ENCODE assay signal across 8 mouse cellular contexts in genomic region chr12:3890753-3891751, GRCm38 (mm10).
DNase-seq lines count a peak whose midpoint lies in the region; ATAC-seq and TF ChIP-seq lines count a peak whose summit lies in the region.

No protein-coding gene starts in this region.

- peak; percentile 87 for ATAC-seq in forebrain, embryonic 11.5 days (replicated peaks; ENCODE audit: low FRiP score)
- peak; percentile 71 for ATAC-seq in inflammation-experienced regulatory T-cells, adult 6 months
- ATAC-seq in lung, embryonic 16.5 days (ENCODE audit: low read depth), result peak; percentile 83

- no peaks in the 10 kb centered on the region for H3K9me3 ChIP-seq in forebrain, embryonic 11.5 days (ENCODE audit: control insufficient read depth, low read length)
- H3K9me3 ChIP-seq in lung, embryonic 16.5 days (ENCODE audit: control insufficient read depth, low read length), result no peaks in the 10 kb centered on the region

- peak overlapping the region; percentile 85 for H3K27ac ChIP-seq in forebrain, embryonic 11.5 days (ENCODE audit: low read depth, low read length)
- peak overlapping the region; percentile 98 for H3K27ac ChIP-seq in lung, embryonic 16.5 days (ENCODE audit: low read length)
- no peak overlapping the region for H3K27ac ChIP-seq in olfactory bulb, adult 2 months (ENCODE audit: insufficient read depth, low read depth, low read length)

- WGBS in forebrain, embryonic 11.5 days, result 1% methylated on average over 42 of the region's 45 CpGs
- 2% methylated on average over 38 of the region's 45 CpGs for whole genome bisulfite sequencing in lung, embryonic 16.5 days
- 22% methylated on average over 43 of the region's 45 CpGs for WGBS in olfactory bulb, adult 2 months

- H3K9ac ChIP-seq in forebrain, embryonic 11.5 days (ENCODE audit: low read length), result peak overlapping the region; percentile 79
- peak overlapping the region; percentile 78 for H3K9ac ChIP-seq in lung, embryonic 16.5 days (ENCODE audit: low read length)

- no peak for TF ChIP-seq CTCF in olfactory bulb, adult 2 months (IDR thresholded peaks at IDR 0.05; ENCODE audit: insufficient read depth, low read depth, low read length)

- peak overlapping the region; percentile 79 for H3K4me2 ChIP-seq in forebrain, embryonic 11.5 days (ENCODE audit: low read depth, low read length, severe bottlenecking)
- peak overlapping the region; percentile 87 for H3K4me2 ChIP-seq in lung, embryonic 16.5 days (ENCODE audit: low read depth, low read length)

- H3K36me3 ChIP-seq in forebrain, embryonic 11.5 days (ENCODE audit: control insufficient read depth, insufficient read depth, low read length), result no peaks in the 10 kb centered on the region; the same call in 1 of the 2 replicates
- H3K36me3 ChIP-seq in lung, embryonic 16.5 days (ENCODE audit: control insufficient read depth, insufficient read depth, low read length), result peaks cover 6% of the 10 kb centered on the region; the same call in 1 of the 2 replicates

- no peak for TF ChIP-seq POLR2A in olfactory bulb, adult 2 months (IDR thresholded peaks at IDR 0.05; ENCODE audit: insufficient read depth, low read depth, low read length)

- 0 out of 2 replicates have a peak, but pooled peaks cover 2% of the 10 kb centered on the region for H3K27me3 ChIP-seq in forebrain, embryonic 11.5 days (ENCODE audit: control insufficient read depth, insufficient read depth, low read length)
- no peaks in the 10 kb centered on the region for H3K27me3 ChIP-seq in lung, embryonic 16.5 days (ENCODE audit: control insufficient read depth, insufficient read depth, low read depth, low read length)

- peak overlapping the region; percentile 45 for H3K4me3 ChIP-seq in forebrain, embryonic 11.5 days (ENCODE audit: low read depth, low read length)
- H3K4me3 ChIP-seq in lung, embryonic 16.5 days (ENCODE audit: low read length), result peak overlapping the region; percentile 60
- peak overlapping the region; percentile 27 for H3K4me3 ChIP-seq in olfactory bulb, adult 2 months (ENCODE audit: insufficient read depth, low read depth, low read length)

- peaks cover 43% of the 10 kb centered on the region for H3K4me1 ChIP-seq in forebrain, embryonic 11.5 days (replicated peaks; ENCODE audit: control insufficient read depth, insufficient read depth, low read length)
- peaks cover 54% of the 10 kb centered on the region for H3K4me1 ChIP-seq in lung, embryonic 16.5 days (replicated peaks; ENCODE audit: control insufficient read depth, insufficient read depth, low read length)
- peaks cover 78% of the 10 kb centered on the region for H3K4me1 ChIP-seq in olfactory bulb, adult 2 months (ENCODE audit: control insufficient read depth, insufficient read depth, low read length)

- DNase-seq in A20 (ENCODE audit: low read depth, low spot score), result peak; percentile 89
- peak; percentile 48 for DNase-seq in T-cell, adult 2 months (ENCODE audit: low spot score)
- DNase-seq in forebrain, embryonic 11.5 days (ENCODE audit: low spot score), result peak; percentile 93
- DNase-seq in frontal cortex, postnatal 36 days (ENCODE audit: low spot score in 2 of 2), result no peak
- no peak for DNase-seq in cerebellum, adult 9-10 months

Comparison
In these comparisons a context has a peak if more than half of its experiments do, and no peak if none do; other contexts are left out.
1. DNase-seq: peak in A20 (single experiment), T-cell, adult 2 months (single experiment) and forebrain, embryonic 11.5 days (single experiment); none in frontal cortex, postnatal 36 days (0 of 2) and cerebellum, adult 9-10 months (single experiment).
2. Peak in every context shown above with its lines, with median percentiles within 50 percentile points of each other: ATAC-seq and H3K4me3 ChIP-seq.